Mouse (Mus musculus): Measurements from ENCODE around the gene Pitpnb.

GRCm38 (mm10) chr5:111368576-111368975, 38.0 kb downstream of the Pitpnb start:
- no peak for TF ChIP-seq CTCF (IDR thresholded peaks at IDR 0.05; ENCODE audit: low read depth)
- TF ChIP-seq EP300 (optimal IDR thresholded peaks at IDR 0.05) = no peak

Data from stomach, postnatal 0 days (tissue).